Mouse (Mus musculus): ENCODE results near the gene Cep97.
"Not testable (repeated sequence)": the region's sequence is repeated elsewhere in the genome, so short reads cannot be mapped to it uniquely, and the experiment has no call there.

The Cep97 gene

GRCm38 (mm10) chr16:55891346-55891745, 43.3 kb downstream of the Cep97 start:
- no peak for DNase-seq (ENCODE audit: low read depth, low spot score)

- DNase-seq (ENCODE audit: low read depth, low spot score), result no peak
Observed at GRCm38 (mm10) chr16:55890346-55891136, 44.1 kb downstream of the Cep97 start.

- no peak for DNase-seq (ENCODE audit: low read depth, low spot score)
Observed at GRCm38 (mm10) chr16:55889451-55889850, 45.2 kb downstream of the Cep97 start.

GRCm38 (mm10) chr16:55888584-55888960, 46.1 kb downstream of the Cep97 start:
- no peak for DNase-seq (ENCODE audit: low read depth, low spot score)

GRCm38 (mm10) chr16:55887814-55888583, 46.7 kb downstream of the Cep97 start:
- DNase-seq (ENCODE audit: low read depth, low spot score), result no peak

GRCm38 (mm10) chr16:55884246-55884645, 50.4 kb downstream of the Cep97 start:
- no peak for DNase-seq (ENCODE audit: low read depth, low spot score)

GRCm38 (mm10) chr16:55876025-55876424, 58.6 kb downstream of the Cep97 start:
- DNase-seq (ENCODE audit: low read depth, low spot score), result no peak

GRCm38 (mm10) chr16:55863832-55864231, 70.8 kb downstream of the Cep97 start:
- DNase-seq (ENCODE audit: low read depth, low spot score), result no peak

- peak; percentile 59 for DNase-seq (ENCODE audit: low read depth, low spot score)
Observed at GRCm38 (mm10) chr16:55863149-55863815, 71.4 kb downstream of the Cep97 start.

- no peak for DNase-seq (ENCODE audit: low read depth, low spot score)
Observed at GRCm38 (mm10) chr16:55861104-55861503, 73.6 kb downstream of the Cep97 start.

- DNase-seq (ENCODE audit: low read depth, low spot score), result not testable (repeated sequence)
Observed at GRCm38 (mm10) chr16:55859421-55859820, 75.2 kb downstream of the Cep97 start.

- DNase-seq (ENCODE audit: low read depth, low spot score), result no peak
Observed at GRCm38 (mm10) chr16:55858465-55858864, 76.2 kb downstream of the Cep97 start.

- DNase-seq (ENCODE audit: low read depth, low spot score), result peak; percentile 49
Observed at GRCm38 (mm10) chr16:55852943-55853727, 81.5 kb downstream of the Cep97 start.

GRCm38 (mm10) chr16:55852515-55852914, 82.1 kb downstream of the Cep97 start:
- no peak for DNase-seq (ENCODE audit: low read depth, low spot score)

- no peak for DNase-seq (ENCODE audit: low read depth, low spot score)
Observed at GRCm38 (mm10) chr16:55850485-55850884, 84.2 kb downstream of the Cep97 start.

All from c-Kit-negative CD71-positive TER-119-positive erythroid progenitor cells, embryonic 14.5 days (primary cell).